In the genomic region with DNA sequence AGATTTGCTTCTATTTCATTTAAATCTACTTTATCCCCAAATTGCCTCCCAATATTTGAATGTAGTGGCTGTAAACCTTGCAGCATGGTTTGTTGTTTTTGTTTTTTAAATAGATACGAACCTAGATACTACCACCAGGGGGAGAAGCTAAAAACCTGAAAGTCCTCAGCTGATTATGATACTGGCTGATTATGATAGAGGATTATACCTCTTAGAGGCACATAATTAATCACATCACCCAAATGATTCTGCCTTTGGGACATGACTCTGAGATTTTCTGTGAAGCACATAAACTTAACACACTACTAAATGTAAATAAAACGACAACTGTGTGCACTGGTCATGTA, we compare ENCODE assay signal across 11 mouse cellular contexts.
A peak's percentile ranks its signal among the peaks of the same experiment; 100 is the strongest.
DNase-seq lines count a peak whose midpoint lies in the region; ATAC-seq lines count a peak whose summit lies in the region.
"Had no signal": no experiment of that assay in that cellular context is flagged by ENCODE, and none has a peak within 500 bp of the region (broad histone marks: within the 10 kb centered on the region; RNA-seq: fewer than 3 reads in every experiment).

No protein-coding gene starts in this region.

- no peak overlapping the region for H3K4me3 ChIP-seq in forebrain, embryonic 12.5 days (replicated peaks)
- H3K4me3 ChIP-seq in midbrain, embryonic 11.5 days (ENCODE audit: low read depth, low read length) = no peak overlapping the region
- H3K4me3 ChIP-seq in heart, embryonic 12.5 days = no peak overlapping the region
- H3K4me3 ChIP-seq: embryonic facial prominence, embryonic 13.5 days had no signal

- no peaks in the 10 kb centered on the region for H3K27me3 ChIP-seq in forebrain, embryonic 12.5 days
- no peaks in the 10 kb centered on the region for H3K27me3 ChIP-seq in midbrain, embryonic 11.5 days (ENCODE audit: control insufficient read depth, insufficient read depth, low read length)
- no peaks in the 10 kb centered on the region for H3K27me3 ChIP-seq in heart, embryonic 12.5 days (replicated peaks)
- H3K27me3 ChIP-seq: embryonic facial prominence, embryonic 13.5 days had no signal

- H3K4me2 ChIP-seq in forebrain, embryonic 12.5 days = no peak overlapping the region; the same call in 1 of the 2 replicates
- no peak overlapping the region for H3K4me2 ChIP-seq in midbrain, embryonic 11.5 days
- H3K4me2 ChIP-seq in heart, embryonic 12.5 days = no peak overlapping the region
- H3K4me2 ChIP-seq: embryonic facial prominence, embryonic 13.5 days had no signal

- 34% methylated on average over 2 of the region's 2 CpGs for WGBS in forebrain, embryonic 12.5 days
- 63% methylated on average over 2 of the region's 2 CpGs for WGBS in midbrain, embryonic 11.5 days
- WGBS in heart, embryonic 12.5 days = 83% methylated on average over 2 of the region's 2 CpGs

- no peaks in the 10 kb centered on the region for H3K9me3 ChIP-seq in forebrain, embryonic 12.5 days
- no peaks in the 10 kb centered on the region for H3K9me3 ChIP-seq in midbrain, embryonic 11.5 days (ENCODE audit: control insufficient read depth, low read length)
- no peaks in the 10 kb centered on the region for H3K9me3 ChIP-seq in heart, embryonic 12.5 days (replicated peaks)
- H3K9me3 ChIP-seq: embryonic facial prominence, embryonic 13.5 days had no signal

- ATAC-seq in forebrain, embryonic 12.5 days (ENCODE audit: low FRiP score) = no peak
- no peak for ATAC-seq in midbrain, embryonic 11.5 days (ENCODE audit: low FRiP score)
- ATAC-seq in megakaryocyte progenitor cell, adult 5-6 weeks (replicated peaks; ENCODE audit: poor library complexity) = no peak
- no peak for ATAC-seq in heart, embryonic 12.5 days (ENCODE audit: insufficient number of reproducible peaks, low FRiP score)

- H3K4me1 ChIP-seq in forebrain, embryonic 12.5 days = peaks cover 34% of the 10 kb centered on the region
- peaks cover 21% of the 10 kb centered on the region; the same call in 1 of the 2 replicates for H3K4me1 ChIP-seq in midbrain, embryonic 11.5 days (ENCODE audit: control insufficient read depth, insufficient read depth, low read length)
- H3K4me1 ChIP-seq in heart, embryonic 12.5 days (replicated peaks) = peaks cover 6% of the 10 kb centered on the region; the same call in 1 of the 2 replicates

- no peak overlapping the region for H3K9ac ChIP-seq in forebrain, embryonic 12.5 days
- H3K9ac ChIP-seq in midbrain, embryonic 11.5 days (ENCODE audit: low read length) = no peak overlapping the region
- H3K9ac ChIP-seq in heart, embryonic 12.5 days = no peak overlapping the region
- H3K9ac ChIP-seq: embryonic facial prominence, embryonic 13.5 days had no signal

- DNase-seq in 3T3-L1 (ENCODE audit: low read depth, low spot score) (peak; percentile 13), 416B (ENCODE audit: low read depth) (peak; percentile 26)
- peak; percentile 91 for DNase-seq in midbrain, embryonic 11.5 days (ENCODE audit: low spot score, missing footprints)
- no peak for DNase-seq in cerebellum, adult 9-11 months
- DNase-seq: adrenal gland, adult 8-10 months; heart, adult 11 months; kidney, adult 8-10 months had no signal

- H3K27ac ChIP-seq in forebrain, embryonic 12.5 days = peak overlapping the region; percentile 90
- peak overlapping the region; percentile 84 for H3K27ac ChIP-seq in midbrain, embryonic 11.5 days (ENCODE audit: low read depth, low read length)
- H3K27ac ChIP-seq in heart, embryonic 12.5 days (ENCODE audit: poor library complexity, severe bottlenecking) = no peak overlapping the region

- H3K36me3 ChIP-seq in forebrain, embryonic 12.5 days (replicated peaks) = no peaks in the 10 kb centered on the region
- no peaks in the 10 kb centered on the region for H3K36me3 ChIP-seq in midbrain, embryonic 11.5 days (ENCODE audit: control insufficient read depth, insufficient read depth, low read length)
- no peaks in the 10 kb centered on the region for H3K36me3 ChIP-seq in heart, embryonic 12.5 days
- H3K36me3 ChIP-seq: embryonic facial prominence, embryonic 13.5 days had no signal
